Mouse (Mus musculus): ENCODE measurements around the gene Card10. TPM values are rescaled to one million over a fixed set of nuclear protein-coding genes. Genes with fewer than 3 reads are reported as not detected.

Card10 gene
- polyA plus RNA-seq, 1 experiment from 2014 or later = 6.5 TPM

- WGBS = 55% methylated on average over 9 of the region's 9 CpGs
- no peak overlapping the region for H3K4me3 ChIP-seq (ENCODE audit: low read depth, low read length)
- H3K27ac ChIP-seq (ENCODE audit: low read length) = peak overlapping the region; percentile 11; the same call in 1 of the 2 replicates
- no peaks in the 10 kb centered on the region for H3K9me3 ChIP-seq (ENCODE audit: control insufficient read depth, low read depth, low read length)
- no peak overlapping the region for H3K9ac ChIP-seq (replicated peaks; ENCODE audit: low read depth, low read length)
- H3K4me2 ChIP-seq (replicated peaks; ENCODE audit: low read depth, low read length) = no peak overlapping the region
- H3K27me3 ChIP-seq (ENCODE audit: control insufficient read depth, insufficient read depth, low read length) = no peaks in the 10 kb centered on the region
- H3K4me1 ChIP-seq (ENCODE audit: control insufficient read depth, insufficient read depth, low read length) = peaks cover 19% of the 10 kb centered on the region; the same call in 1 of the 2 replicates
- H3K36me3 ChIP-seq (ENCODE audit: control insufficient read depth, insufficient read depth, low read length) = no peaks in the 10 kb centered on the region
- no peak; the same call in 1 of the 2 replicates for ATAC-seq (ENCODE audit: insufficient number of reproducible peaks, insufficient read depth, low FRiP score, low read depth)
These were observed 15.5 kb downstream of the Card10 start for GRCm38 (mm10) chr15:78787287-78787856.

GRCm38 (mm10) chr15:78786411-78786818 lies 16.4 kb downstream of the Card10 start:
- 76% methylated on average over 9 of the region's 9 CpGs for WGBS
- Histone ChIP-seq H3K9me3 (ENCODE audit: control insufficient read depth, low read depth, low read length) (no peaks in the 10 kb centered on the region), H3K4me1 (ENCODE audit: control insufficient read depth, insufficient read depth, low read length) (peaks cover 19% of the 10 kb centered on the region; the same call in 1 of the 2 replicates), H3K36me3 (ENCODE audit: control insufficient read depth, insufficient read depth, low read length) (no peaks in the 10 kb centered on the region), H3K4me2 (replicated peaks; ENCODE audit: low read depth, low read length) (no peak overlapping the region), H3K27ac (ENCODE audit: low read length) (peak overlapping the region; percentile 44; the same call in 1 of the 2 replicates), H3K27me3 (ENCODE audit: control insufficient read depth, insufficient read depth, low read length) (no peaks in the 10 kb centered on the region), H3K4me3 (ENCODE audit: low read depth, low read length) (no peak overlapping the region), H3K9ac (replicated peaks; ENCODE audit: low read depth, low read length) (no peak overlapping the region)
- ATAC-seq (ENCODE audit: insufficient number of reproducible peaks, insufficient read depth, low FRiP score, low read depth) = no peak

GRCm38 (mm10) chr15:78785961-78786360 lies 16.9 kb downstream of the Card10 start:
- Histone ChIP-seq H3K4me3 (ENCODE audit: low read depth, low read length) (no peak overlapping the region), H3K4me2 (replicated peaks; ENCODE audit: low read depth, low read length) (no peak overlapping the region), H3K27ac (ENCODE audit: low read length) (peak overlapping the region; percentile 44; the same call in 1 of the 2 replicates), H3K36me3 (ENCODE audit: control insufficient read depth, insufficient read depth, low read length) (no peaks in the 10 kb centered on the region), H3K9me3 (ENCODE audit: control insufficient read depth, low read depth, low read length) (no peaks in the 10 kb centered on the region), H3K4me1 (ENCODE audit: control insufficient read depth, insufficient read depth, low read length) (peaks cover 19% of the 10 kb centered on the region; the same call in 1 of the 2 replicates), H3K27me3 (ENCODE audit: control insufficient read depth, insufficient read depth, low read length) (no peaks in the 10 kb centered on the region), H3K9ac (replicated peaks; ENCODE audit: low read depth, low read length) (no peak overlapping the region)
- 23% methylated on average over 7 of the region's 7 CpGs for WGBS
- ATAC-seq (ENCODE audit: insufficient number of reproducible peaks, insufficient read depth, low FRiP score, low read depth) = no peak

- no peaks in the 10 kb centered on the region for H3K27me3 ChIP-seq (ENCODE audit: control insufficient read depth, insufficient read depth, low read length)
- ATAC-seq (ENCODE audit: insufficient number of reproducible peaks, insufficient read depth, low FRiP score, low read depth) = no peak
- no peak overlapping the region for H3K4me2 ChIP-seq (replicated peaks; ENCODE audit: low read depth, low read length)
- H3K9ac ChIP-seq (replicated peaks; ENCODE audit: low read depth, low read length) = no peak overlapping the region
- 93% methylated on average over 7 of the region's 7 CpGs for WGBS
- H3K4me1 ChIP-seq (ENCODE audit: control insufficient read depth, insufficient read depth, low read length) = peaks cover 15% of the 10 kb centered on the region; the same call in 1 of the 2 replicates
- no peaks in the 10 kb centered on the region for H3K36me3 ChIP-seq (ENCODE audit: control insufficient read depth, insufficient read depth, low read length)
- H3K4me3 ChIP-seq (ENCODE audit: low read depth, low read length) = no peak overlapping the region
- H3K27ac ChIP-seq (ENCODE audit: low read length) = no peak overlapping the region
- H3K9me3 ChIP-seq (ENCODE audit: control insufficient read depth, low read depth, low read length) = no peaks in the 10 kb centered on the region
These were observed 17.6 kb downstream of the Card10 start for GRCm38 (mm10) chr15:78785258-78785657.

GRCm38 (mm10) chr15:78784520-78784919 lies 18.3 kb downstream of the Card10 start:
- Histone ChIP-seq H3K36me3 (ENCODE audit: control insufficient read depth, insufficient read depth, low read length) (no peaks in the 10 kb centered on the region), H3K4me2 (replicated peaks; ENCODE audit: low read depth, low read length) (no peak overlapping the region), H3K4me3 (ENCODE audit: low read depth, low read length) (no peak overlapping the region), H3K9me3 (ENCODE audit: control insufficient read depth, low read depth, low read length) (no peaks in the 10 kb centered on the region), H3K4me1 (ENCODE audit: control insufficient read depth, insufficient read depth, low read length) (peaks cover 15% of the 10 kb centered on the region; the same call in 1 of the 2 replicates), H3K27ac (ENCODE audit: low read length) (no peak overlapping the region), H3K27me3 (ENCODE audit: control insufficient read depth, insufficient read depth, low read length) (no peaks in the 10 kb centered on the region), H3K9ac (replicated peaks; ENCODE audit: low read depth, low read length) (no peak overlapping the region)
- ATAC-seq (ENCODE audit: insufficient number of reproducible peaks, insufficient read depth, low FRiP score, low read depth) = no peak
- WGBS = 69% methylated on average over 5 of the region's 5 CpGs

GRCm38 (mm10) chr15:78782348-78783103 lies 20.3 kb downstream of the Card10 start:
- peaks cover 10% of the 10 kb centered on the region; the same call in 1 of the 2 replicates for H3K4me1 ChIP-seq (ENCODE audit: control insufficient read depth, insufficient read depth, low read length)
- ATAC-seq (ENCODE audit: insufficient number of reproducible peaks, insufficient read depth, low FRiP score, low read depth) = no peak

GRCm38 (mm10) chr15:78780908-78781307 lies 21.9 kb downstream of the Card10 start:
- 74% methylated on average over 7 of the region's 7 CpGs for WGBS
- peaks cover 2% of the 10 kb centered on the region; the same call in 1 of the 2 replicates for H3K4me1 ChIP-seq (ENCODE audit: control insufficient read depth, insufficient read depth, low read length)
- no peaks in the 10 kb centered on the region for H3K9me3 ChIP-seq (ENCODE audit: control insufficient read depth, low read depth, low read length)
- H3K27ac ChIP-seq (ENCODE audit: low read length) = no peak overlapping the region
- no peak overlapping the region for H3K4me3 ChIP-seq (ENCODE audit: low read depth, low read length)
- no peak overlapping the region for H3K9ac ChIP-seq (replicated peaks; ENCODE audit: low read depth, low read length)
- no peak for ATAC-seq (ENCODE audit: insufficient number of reproducible peaks, insufficient read depth, low FRiP score, low read depth)
- H3K4me2 ChIP-seq (replicated peaks; ENCODE audit: low read depth, low read length) = no peak overlapping the region
- H3K27me3 ChIP-seq (ENCODE audit: control insufficient read depth, insufficient read depth, low read length) = no peaks in the 10 kb centered on the region
- H3K36me3 ChIP-seq (ENCODE audit: control insufficient read depth, insufficient read depth, low read length) = no peaks in the 10 kb centered on the region; the same call in 1 of the 2 replicates

More at GRCm38 (mm10) chr15:78782348-78783103, 20.3 kb downstream of the Card10 start:
- Histone ChIP-seq H3K9ac (replicated peaks; ENCODE audit: low read depth, low read length) (no peak overlapping the region), H3K9me3 (ENCODE audit: control insufficient read depth, low read depth, low read length) (no peaks in the 10 kb centered on the region), H3K36me3 (ENCODE audit: control insufficient read depth, insufficient read depth, low read length) (no peaks in the 10 kb centered on the region), H3K27me3 (ENCODE audit: control insufficient read depth, insufficient read depth, low read length) (no peaks in the 10 kb centered on the region), H3K4me2 (replicated peaks; ENCODE audit: low read depth, low read length) (no peak overlapping the region), H3K27ac (ENCODE audit: low read length) (no peak overlapping the region), H3K4me3 (ENCODE audit: low read depth, low read length) (no peak overlapping the region)
- 66% methylated on average over 14 of the region's 14 CpGs for WGBS

- H3K4me2 ChIP-seq (replicated peaks; ENCODE audit: low read depth, low read length) = no peak overlapping the region
- 91% methylated on average over 14 of the region's 14 CpGs for WGBS
- no peak overlapping the region for H3K27ac ChIP-seq (ENCODE audit: low read length)
- H3K36me3 ChIP-seq (ENCODE audit: control insufficient read depth, insufficient read depth, low read length) = peaks cover 2% of the 10 kb centered on the region; the same call in 1 of the 2 replicates
- H3K4me1 ChIP-seq (ENCODE audit: control insufficient read depth, insufficient read depth, low read length) = no peaks in the 10 kb centered on the region
- H3K9me3 ChIP-seq (ENCODE audit: control insufficient read depth, low read depth, low read length) = no peaks in the 10 kb centered on the region
- no peak for ATAC-seq (ENCODE audit: insufficient number of reproducible peaks, insufficient read depth, low FRiP score, low read depth)
- H3K4me3 ChIP-seq (ENCODE audit: low read depth, low read length) = no peak overlapping the region
- H3K9ac ChIP-seq (replicated peaks; ENCODE audit: low read depth, low read length) = no peak overlapping the region
- no peaks in the 10 kb centered on the region for H3K27me3 ChIP-seq (ENCODE audit: control insufficient read depth, insufficient read depth, low read length)
These were observed 22.5 kb downstream of the Card10 start for GRCm38 (mm10) chr15:78780359-78780758.

Measured in stomach, embryonic 14.5 days (tissue).